Mouse (Mus musculus): ENCODE data around the gene Qrich2. TPM values are rescaled to one million over a fixed set of nuclear protein-coding genes. Genes with fewer than 3 reads are reported as not detected.

The Qrich2 gene
- total and polyA plus RNA-seq, 3 experiments: 0.11 TPM; not detected in 2

- Histone ChIP-seq H3K9me3 (replicated peaks; ENCODE audit: insufficient read depth, low read length) (no peaks in the 10 kb centered on the region), H3K9ac (ENCODE audit: control insufficient read depth, low read depth, low read length, poor library complexity, severe bottlenecking) (no peak overlapping the region), H3K27ac (ENCODE audit: control insufficient read depth, low read depth, low read length) (no peak overlapping the region), H3K4me1 (ENCODE audit: control insufficient read depth in 1 of 2, insufficient read depth in 2 of 2, low read length in 2 of 2) (peaks cover 1 to 10% of the 10 kb centered on the region in 2 experiments; a peak in 2 of 4 replicates), H3K27me3 (ENCODE audit: control insufficient read depth in 1 of 2, insufficient read depth in 2 of 2, low read length in 2 of 2) (no peaks in the 10 kb centered on the region), H3K4me3 (ENCODE audit: control insufficient read depth in 1 of 2, insufficient read depth in 1 of 2, low read depth in 2 of 2, low read length in 2 of 2) (no peak overlapping the region), H3K79me2 (ENCODE audit: control insufficient read depth, insufficient read depth, low read length, poor library complexity) (no peaks in the 10 kb centered on the region), H3K36me3 (ENCODE audit: control insufficient read depth in 1 of 2, insufficient read depth in 2 of 2, low read length in 2 of 2) (peaks cover 0 to 2% of the 10 kb centered on the region in 2 experiments; a peak in 2 of 4 replicates)
- TF ChIP-seq BHLHE40 (IDR thresholded peaks at IDR 0.05; ENCODE audit: borderline replicate concordance, low read depth, low read length) (no peak), MXI1 (IDR thresholded peaks at IDR 0.05; ENCODE audit: low read depth, low read length) (0 out of 2 replicates have a peak, but pooled peaks have one; percentile 14), SIN3A (IDR thresholded peaks at IDR 0.05; ENCODE audit: low read length) (no peak)
- DNase-seq (ENCODE audit: low read depth, low spot score): no peak
These were observed 47.7 kb downstream of the Qrich2 start for GRCm38 (mm10) chr11:116418194-116418840.

DNA sequence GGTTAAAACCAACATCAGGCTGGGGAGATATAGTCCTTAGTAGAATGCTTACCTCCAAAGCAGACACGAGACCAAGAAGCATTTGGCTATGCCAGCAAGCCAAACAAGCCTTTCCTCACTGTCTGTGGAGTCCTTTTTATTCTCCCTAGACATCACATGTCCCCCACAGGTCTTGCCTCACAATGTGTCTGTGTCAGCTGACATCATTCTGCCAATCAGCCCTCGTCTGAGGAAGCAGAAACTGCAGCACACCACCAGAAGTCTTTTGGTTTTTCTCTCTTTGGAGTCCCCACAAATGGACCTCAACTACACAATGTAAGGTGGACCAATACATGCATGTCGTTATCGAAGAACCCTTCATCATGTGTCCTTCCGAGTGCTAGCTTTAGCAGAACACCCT lies 49.0 kb downstream of the Qrich2 start:
- no peak for TF ChIP-seq MXI1 (IDR thresholded peaks at IDR 0.05; ENCODE audit: low read depth, low read length)
- no peak for TF ChIP-seq ZKSCAN1 (IDR thresholded peaks at IDR 0.05; ENCODE audit: low read depth, low read length)
- TF ChIP-seq CHD1 (IDR thresholded peaks at IDR 0.05; ENCODE audit: low read depth, low read length): no peak
- TF ChIP-seq UBTF (IDR thresholded peaks at IDR 0.05; ENCODE audit: borderline replicate concordance, insufficient read depth, low read depth, low read length): no peak
- TF ChIP-seq USF1 (IDR thresholded peaks at IDR 0.05; ENCODE audit: low read depth, low read length): peak; percentile 71
- no peak overlapping the region for H3K4me3 ChIP-seq (ENCODE audit: control insufficient read depth in 1 of 2, insufficient read depth in 1 of 2, low read depth in 2 of 2, low read length in 2 of 2)
- no peak for DNase-seq (ENCODE audit: low read depth, low spot score)

GRCm38 (mm10) chr11:116416196-116416943 lies 49.7 kb downstream of the Qrich2 start:
- H3K9me3 ChIP-seq (replicated peaks; ENCODE audit: insufficient read depth, low read length): no peaks in the 10 kb centered on the region
- TF ChIP-seq USF1 (IDR thresholded peaks at IDR 0.05; ENCODE audit: low read depth, low read length) (no peak), USF2 (IDR thresholded peaks at IDR 0.05; ENCODE audit: borderline replicate concordance in 1 of 2, insufficient read depth in 1 of 2, low read depth in 1 of 2, low read length in 2 of 2) (no peak), MAX (IDR thresholded peaks at IDR 0.05; ENCODE audit: low read length) (no peak), CTCF (IDR thresholded peaks at IDR 0.05 in 2 of 3, conservative IDR thresholded peaks at IDR 0.05 in 1 of 3; ENCODE audit: control insufficient read depth in 1 of 3, insufficient read depth in 1 of 3, low read depth in 2 of 3, low read length in 3 of 3, poor library complexity in 1 of 3, severe bottlenecking in 1 of 3) (no peak), ETS1 (IDR thresholded peaks at IDR 0.05; ENCODE audit: low read depth, low read length) (no peak), GABPA (IDR thresholded peaks at IDR 0.05; ENCODE audit: low read depth, low read length) (no peak), TBP (IDR thresholded peaks at IDR 0.05; ENCODE audit: low read depth, low read length) (no peak), MYC (IDR thresholded peaks at IDR 0.05; ENCODE audit: low read depth, low read length) (no peak), BHLHE40 (IDR thresholded peaks at IDR 0.05; ENCODE audit: borderline replicate concordance, low read depth, low read length) (no peak), MEF2A (IDR thresholded peaks at IDR 0.05; ENCODE audit: extremely low read depth, insufficient replicate concordance, low read depth, low read length, poor library complexity, severe bottlenecking) (no peak), CHD2 (IDR thresholded peaks at IDR 0.05; ENCODE audit: low read length) (no peak)

More for the DNA sequence above, 49.0 kb downstream of the Qrich2 start:
- H3K9ac ChIP-seq (ENCODE audit: control insufficient read depth, low read depth, low read length, poor library complexity, severe bottlenecking): no peak overlapping the region
- H3K79me2 ChIP-seq (ENCODE audit: control insufficient read depth, insufficient read depth, low read length, poor library complexity): peaks cover 4% of the 10 kb centered on the region; the same call in 1 of the 2 replicates
- H3K27me3 ChIP-seq (ENCODE audit: control insufficient read depth in 1 of 2, insufficient read depth in 2 of 2, low read length in 2 of 2): no peaks in the 10 kb centered on the region
- H3K27ac ChIP-seq (ENCODE audit: control insufficient read depth, low read depth, low read length): no peak overlapping the region
- peaks cover 0 to 3% of the 10 kb centered on the region in 2 experiments; a peak in 2 of 4 replicates for H3K36me3 ChIP-seq (ENCODE audit: control insufficient read depth in 1 of 2, insufficient read depth in 2 of 2, low read length in 2 of 2)
- H3K9me3 ChIP-seq (replicated peaks; ENCODE audit: insufficient read depth, low read length): no peaks in the 10 kb centered on the region
- peaks cover 2 to 15% of the 10 kb centered on the region in 2 experiments; a peak in 3 of 4 replicates for H3K4me1 ChIP-seq (ENCODE audit: control insufficient read depth in 1 of 2, insufficient read depth in 2 of 2, low read length in 2 of 2)

More at GRCm38 (mm10) chr11:116416196-116416943, 49.7 kb downstream of the Qrich2 start:
- Histone ChIP-seq H3K27me3 (ENCODE audit: control insufficient read depth in 1 of 2, insufficient read depth in 2 of 2, low read length in 2 of 2) (no peaks in the 10 kb centered on the region), H3K79me2 (ENCODE audit: control insufficient read depth, insufficient read depth, low read length, poor library complexity) (peaks cover 4% of the 10 kb centered on the region; the same call in 1 of the 2 replicates), H3K27ac (ENCODE audit: control insufficient read depth, low read depth, low read length) (no peak overlapping the region), H3K36me3 (ENCODE audit: control insufficient read depth in 1 of 2, insufficient read depth in 2 of 2, low read length in 2 of 2) (peaks cover 0 to 10% of the 10 kb centered on the region in 2 experiments; a peak in 2 of 4 replicates), H3K4me1 (ENCODE audit: control insufficient read depth in 1 of 2, insufficient read depth in 2 of 2, low read length in 2 of 2) (peaks cover 2 to 22% of the 10 kb centered on the region in 2 experiments), H3K9ac (ENCODE audit: control insufficient read depth, low read depth, low read length, poor library complexity, severe bottlenecking) (no peak overlapping the region), H3K4me3 (ENCODE audit: control insufficient read depth in 1 of 2, insufficient read depth in 1 of 2, low read depth in 2 of 2, low read length in 2 of 2) (no peak overlapping the region)
- no peak for DNase-seq (ENCODE audit: low read depth, low spot score)

Measured in MEL (cell line).